Mouse (Mus musculus) heart, postnatal 25 days (tissue): Measurements from ENCODE around the gene 4930572O03Rik. TPM values are rescaled to one million over a fixed set of nuclear protein-coding genes. Genes with fewer than 3 reads are reported as not detected.
"Not testable (repeated sequence)": the region's sequence is repeated elsewhere in the genome, so short reads cannot be mapped to it uniquely, and the experiment has no call there.

ENCODE experiments used
- DNase-seq: peaks from one replicate; pipeline ENCODE4 v3.0.0; 2022; ENCODE audit warnings: low spot score
- intact Hi-C: fragments of 180-260 bp; cut with DNase I; formaldehyde crosslinking; loops from one replicate; pipeline ENCODE4 v1.15.1; 2025
- total RNA-seq, 2 experiments: library from RNA; stranded (reverse); gene quantifications; 2 replicates each; pipeline ENCODE4 v1.2.3; 2021

The 4930572O03Rik gene
- total RNA-seq: not detected

DNA sequence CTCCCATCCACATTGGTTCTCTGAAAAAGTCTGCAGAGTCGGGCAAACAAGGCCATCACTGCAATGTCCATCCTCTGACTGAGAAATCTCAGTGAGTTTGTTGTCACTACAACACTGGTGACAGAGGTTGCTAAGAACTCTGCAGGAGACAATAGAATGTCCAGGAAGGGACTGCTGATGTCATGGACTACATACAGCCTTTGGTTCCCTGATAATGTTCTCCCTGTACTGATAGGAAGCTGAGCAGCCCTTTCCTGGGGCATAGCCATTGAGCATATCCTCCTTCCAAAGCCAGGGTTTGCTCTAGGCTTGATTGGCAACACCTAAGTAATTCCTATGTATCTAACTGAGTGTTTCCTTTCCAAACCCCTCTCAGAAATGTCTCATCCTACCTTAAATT is at the start of gene 4930572O03Rik:
TSS of gene 4930572O03Rik (minus strand) at position 101 of the 400 bp plus-strand sequence.
- intact Hi-C loops, DNase-seq: not testable (repeated sequence)

DNA sequence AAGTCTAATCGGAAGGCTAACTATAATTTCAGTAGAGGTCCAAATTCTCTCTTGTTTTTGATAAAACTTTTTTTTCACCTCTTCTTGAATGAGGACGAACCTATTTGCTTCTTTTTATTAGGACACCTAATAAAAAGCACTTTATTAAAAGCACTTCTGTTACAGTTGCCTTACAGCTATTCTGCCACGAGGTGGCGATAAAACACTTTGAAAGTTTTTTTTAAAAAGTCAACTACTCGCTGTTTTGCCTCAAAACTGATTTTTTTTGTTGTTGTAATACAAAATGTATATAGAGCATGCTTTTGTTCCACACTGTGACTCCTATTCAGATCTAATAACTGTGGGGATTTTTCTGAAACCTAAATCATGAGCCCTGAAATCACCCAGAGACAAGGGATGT is 46.0 kb upstream of the 4930572O03Rik start:
- not testable (repeated sequence) for DNase-seq
- intact Hi-C loops: loop anchor here (10.0 kb wide), 1 partner anchor 592 kb away; no protein-coding TSS in a partner anchor

DNA sequence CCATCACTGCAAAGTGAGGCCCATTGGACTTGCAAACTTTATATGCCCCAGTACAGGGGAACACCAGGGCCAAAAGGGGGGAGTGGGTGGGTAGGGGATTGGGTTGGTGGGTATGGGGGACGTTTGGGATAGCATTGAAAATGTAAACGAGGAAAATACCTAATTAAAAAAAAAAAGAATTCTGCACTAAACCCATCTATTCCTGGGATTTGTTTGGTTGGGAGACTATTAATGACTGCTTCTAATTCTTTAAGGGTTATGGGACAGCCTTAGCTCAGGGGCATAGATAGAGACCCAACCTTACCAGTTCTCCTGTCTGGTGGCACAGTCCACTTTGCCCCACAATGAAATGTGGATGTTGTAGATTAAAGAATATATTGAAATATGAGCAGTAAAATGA is 40.9 kb upstream of the 4930572O03Rik start:
- DNase-seq, intact Hi-C loops: not testable (repeated sequence)

DNA sequence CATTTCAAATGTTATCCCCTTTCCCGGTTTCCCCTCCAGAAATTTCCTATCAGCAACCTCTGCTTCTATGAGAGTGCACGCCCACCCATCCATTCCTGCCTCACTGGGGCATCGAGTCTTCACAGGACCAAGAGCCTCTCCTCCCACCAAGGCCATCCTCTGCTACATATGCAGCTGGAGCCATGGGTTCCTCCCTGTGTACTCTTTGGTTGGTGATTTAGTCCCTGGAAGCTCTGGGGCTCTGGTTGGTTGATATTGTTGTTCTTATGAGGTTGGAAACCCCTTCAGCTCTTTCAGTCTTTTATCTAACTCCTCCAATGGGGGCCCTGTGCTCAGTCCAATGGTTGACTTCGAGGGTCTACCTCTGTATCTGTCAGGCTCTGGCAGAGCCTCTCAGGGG is 35.0 kb upstream of the 4930572O03Rik start:
- intact Hi-C loops, DNase-seq: not testable (repeated sequence)

DNA sequence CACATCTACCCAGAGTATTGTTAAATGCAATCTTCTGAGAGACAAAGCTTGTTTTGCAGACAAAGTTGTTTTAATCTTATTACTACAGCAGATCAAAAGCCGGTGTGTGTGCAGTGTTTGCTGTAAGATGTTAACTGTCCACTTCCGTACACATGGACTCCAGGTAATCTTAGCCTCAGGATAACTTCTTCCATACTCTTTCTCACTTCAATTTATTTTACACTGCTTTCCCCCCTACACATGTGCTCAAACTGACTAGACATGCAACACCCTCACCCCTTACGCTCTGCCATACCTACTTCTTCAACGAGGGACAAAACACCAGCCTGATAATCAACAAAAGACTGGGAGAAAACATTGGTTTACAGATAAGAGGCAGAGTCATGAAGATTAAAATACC is 34.0 kb upstream of the 4930572O03Rik start:
- DNase-seq, intact Hi-C loops: not testable (repeated sequence)

DNA sequence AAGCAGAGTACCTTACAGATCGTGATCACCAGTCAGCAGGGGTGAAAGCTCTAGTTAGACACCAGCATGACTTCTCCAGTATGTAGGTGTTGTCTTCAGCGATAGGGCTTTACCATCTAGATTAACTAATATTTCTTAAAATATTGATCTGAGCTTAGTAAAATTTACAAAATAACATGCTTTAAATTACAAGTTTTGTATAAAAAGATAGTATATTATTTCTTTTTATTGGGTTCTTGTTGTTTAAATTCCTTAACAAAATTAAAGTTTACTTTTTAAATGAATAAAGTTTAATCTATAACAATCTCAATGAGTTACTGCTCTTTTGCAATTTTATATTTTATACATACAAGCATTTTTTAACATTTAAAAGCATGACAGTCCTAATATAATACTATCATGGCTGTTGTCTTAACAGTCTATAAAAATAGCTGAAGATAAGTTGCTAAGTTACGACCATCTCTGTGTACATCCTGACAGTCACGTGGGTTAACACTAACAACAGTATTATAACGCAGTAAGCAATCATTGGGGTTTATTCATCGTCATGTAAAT is 32.9 kb upstream of the 4930572O03Rik start:
- DNase-seq, intact Hi-C loops: not testable (repeated sequence)

DNA sequence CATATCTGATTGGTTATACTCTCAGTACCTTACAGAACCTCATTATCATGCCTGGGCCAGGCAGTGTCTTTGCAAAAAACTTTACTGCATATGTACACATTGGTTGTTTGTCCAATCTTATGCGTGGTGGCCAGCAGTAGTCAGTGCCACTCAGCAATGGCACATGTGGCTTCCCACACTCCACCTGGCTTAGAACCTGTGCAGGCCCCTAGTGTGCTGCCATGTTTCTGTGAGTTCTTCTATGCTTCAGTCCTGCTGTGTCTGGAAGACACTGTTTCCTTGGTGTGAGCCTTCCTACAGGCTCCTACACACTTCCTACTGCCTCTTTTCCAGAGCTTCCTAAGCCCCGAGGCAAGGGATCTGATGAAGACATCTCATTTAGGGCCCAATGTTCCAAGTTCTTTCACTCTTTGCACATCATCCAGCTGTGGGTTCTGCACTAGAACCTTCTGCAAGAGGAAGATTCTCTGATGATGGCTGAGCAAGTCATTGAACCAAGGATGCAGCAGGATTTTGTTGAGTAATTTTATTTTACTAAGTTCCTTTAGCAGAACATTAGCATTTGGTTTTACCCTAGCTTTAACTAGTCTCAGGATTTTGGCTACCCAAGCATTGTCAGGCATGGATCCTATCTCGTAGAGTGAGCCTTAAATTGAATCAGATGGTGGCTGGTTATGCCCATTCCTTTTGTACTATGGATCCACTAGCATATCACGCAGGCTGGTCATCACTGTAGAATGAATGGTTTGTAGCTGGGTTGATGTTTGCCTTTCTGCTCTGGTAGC is 32.2 kb upstream of the 4930572O03Rik start:
- intact Hi-C loops, DNase-seq: not testable (repeated sequence)

DNA sequence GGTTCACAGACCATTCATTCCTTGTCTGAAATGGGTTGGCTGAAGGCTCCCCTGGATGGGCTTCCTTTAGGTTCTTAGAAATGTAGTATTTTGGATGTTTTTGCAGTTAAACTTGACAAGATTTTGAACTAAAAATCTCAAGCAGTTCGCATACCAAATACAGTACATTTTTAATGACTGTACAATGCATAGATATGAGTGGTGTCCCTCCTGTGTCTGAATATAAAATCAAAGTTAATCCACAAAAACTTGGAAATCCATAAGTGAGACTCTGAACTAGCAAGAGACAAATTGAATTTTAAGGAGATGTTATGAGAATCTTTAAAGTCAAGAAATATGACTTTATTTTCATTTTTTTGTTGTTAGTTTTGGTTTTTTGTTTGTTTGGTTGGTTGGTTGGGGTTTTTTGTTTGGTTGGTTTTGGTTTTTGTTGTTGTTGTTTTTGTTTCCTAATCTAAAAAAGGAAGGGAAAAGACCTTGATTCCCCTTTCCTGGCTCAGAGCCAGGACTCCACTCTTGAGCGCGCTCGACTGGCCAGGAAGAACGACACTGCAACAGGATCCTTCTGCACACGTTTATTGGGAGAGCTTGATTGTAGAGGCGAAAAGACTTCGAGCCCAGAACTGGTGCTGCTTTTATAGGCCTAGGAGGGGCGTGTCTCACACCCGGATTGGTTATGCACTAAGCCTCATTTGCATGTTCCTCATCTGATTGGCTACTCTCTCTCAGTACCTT is 24.6 kb upstream of the 4930572O03Rik start:
- intact Hi-C loops, DNase-seq: not testable (repeated sequence)

DNA sequence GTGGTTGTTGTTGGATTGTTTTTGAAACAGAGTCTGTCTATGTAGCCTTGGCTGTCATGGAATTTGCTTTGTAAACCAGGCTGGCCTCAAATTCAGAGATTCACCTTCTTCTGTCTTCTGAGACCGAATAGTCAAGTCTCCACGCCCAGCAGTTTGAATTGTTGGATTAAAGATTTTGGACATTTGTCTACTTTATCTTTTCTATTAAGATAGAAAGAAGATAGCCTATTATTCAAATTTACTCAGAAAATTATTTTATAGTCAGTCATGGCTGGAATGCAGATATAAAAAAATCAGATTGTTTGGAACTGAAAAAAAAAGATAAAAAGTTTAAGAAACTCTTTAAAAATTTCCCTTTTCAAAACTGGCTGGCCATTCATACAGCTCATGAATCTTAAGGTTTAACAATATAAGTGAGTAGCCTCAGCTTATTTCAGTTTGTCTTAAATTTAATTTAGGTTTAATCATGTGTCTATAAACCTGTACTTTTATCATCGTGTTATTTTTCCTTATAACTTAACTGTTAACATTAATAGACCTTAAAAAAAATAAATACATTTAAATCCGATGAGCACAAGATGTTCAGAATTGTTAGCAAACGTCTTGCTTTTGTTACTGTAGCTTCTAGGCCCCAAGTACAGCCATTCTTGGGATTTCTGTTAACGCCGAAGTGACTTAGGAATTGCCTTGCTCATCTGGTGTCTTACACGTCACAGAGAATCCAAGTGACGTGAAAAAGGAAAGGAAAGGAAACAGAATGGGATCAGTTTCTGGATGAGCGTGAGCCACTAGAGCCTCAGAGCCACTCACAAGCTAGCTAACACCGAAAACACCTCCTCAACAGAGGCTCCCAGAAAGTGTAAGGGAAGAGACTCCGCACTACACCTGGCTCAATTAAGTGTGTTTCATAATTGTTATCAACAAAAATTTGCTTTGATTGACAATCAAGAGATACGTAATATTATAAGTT is 23.4 kb upstream of the 4930572O03Rik start:
- DNase-seq, intact Hi-C loops: not testable (repeated sequence)

DNA sequence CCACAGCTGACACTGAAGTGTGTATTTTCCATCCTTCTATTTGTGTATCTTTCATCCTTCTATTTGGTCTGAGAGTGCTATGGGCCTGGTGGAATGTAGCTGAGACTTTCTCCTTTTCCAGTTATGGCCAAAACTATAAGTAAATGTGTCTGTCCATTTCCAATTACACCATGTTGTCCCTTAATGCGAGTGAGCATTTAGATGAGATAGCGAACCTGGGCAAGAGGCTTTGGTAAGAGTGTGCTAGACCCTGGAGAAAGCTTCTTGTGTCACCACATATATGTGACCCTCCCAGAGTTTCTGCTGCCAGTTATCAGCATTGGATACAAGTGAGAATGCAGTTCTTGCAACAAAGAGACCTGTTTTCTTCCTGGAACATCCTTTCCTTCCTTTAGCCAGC is 22.0 kb upstream of the 4930572O03Rik start:
- not testable (repeated sequence) for DNase-seq

DNA sequence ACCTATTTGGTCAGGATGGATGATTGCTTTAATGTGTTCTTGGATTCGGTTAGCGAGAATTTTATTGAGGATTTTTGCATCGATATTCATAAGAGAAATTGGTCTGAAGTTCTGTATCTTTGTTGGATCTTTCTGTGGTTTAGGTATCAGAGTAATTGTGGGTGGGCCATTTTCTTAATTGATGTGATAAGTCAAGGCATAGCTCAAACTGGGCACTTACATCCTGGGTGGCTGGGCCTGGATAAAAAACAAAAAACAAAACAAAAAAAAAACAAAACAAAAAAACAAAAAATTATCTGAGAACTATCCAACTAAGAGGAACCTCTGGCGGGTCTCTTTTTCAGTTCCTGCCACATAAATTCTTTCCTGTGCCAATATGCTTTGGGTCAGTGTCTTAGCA is 20.9 kb upstream of the 4930572O03Rik start:
- intact Hi-C loops, DNase-seq: not testable (repeated sequence)

More for the DNA sequence above, 22.0 kb upstream of the 4930572O03Rik start:
- intact Hi-C loops: not testable (repeated sequence)

DNA sequence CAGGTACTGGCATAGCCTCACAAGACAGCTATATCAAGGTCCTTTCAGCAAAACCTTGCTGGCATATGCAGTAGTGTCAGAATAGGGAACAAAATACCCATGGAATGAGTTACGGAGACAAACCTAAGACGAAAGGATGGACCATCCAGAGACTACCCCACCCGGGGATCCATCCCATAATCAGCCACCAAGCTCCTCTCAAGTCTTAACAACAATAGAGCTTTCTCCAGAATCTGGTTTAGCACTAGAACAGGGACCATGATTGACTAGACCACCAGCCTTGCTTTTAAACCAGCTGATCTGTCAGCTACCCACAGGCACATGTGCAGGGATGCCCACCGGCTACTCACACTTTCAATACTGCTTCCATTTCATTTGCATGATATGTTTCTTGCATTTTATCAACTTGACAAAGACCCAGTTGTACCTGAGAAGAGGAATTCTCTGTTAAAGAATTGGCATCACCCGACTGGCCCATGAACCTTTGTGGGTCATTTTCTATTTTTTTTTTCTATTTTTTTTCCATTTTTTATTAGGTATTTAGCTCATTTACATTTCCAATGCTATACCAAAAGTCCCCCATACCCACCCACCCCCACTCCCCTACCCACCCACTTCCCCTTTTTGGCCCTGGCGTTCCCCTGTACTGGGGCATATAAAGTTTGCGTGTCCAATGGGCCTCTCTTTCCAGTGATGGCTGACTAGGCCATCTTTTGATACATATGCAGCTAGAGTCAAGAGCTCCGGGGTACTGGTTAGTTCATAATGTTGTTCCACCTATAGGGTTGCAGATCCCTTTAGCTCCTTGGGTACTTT is 17.8 kb upstream of the 4930572O03Rik start:
- intact Hi-C loops, DNase-seq: not testable (repeated sequence)

DNA sequence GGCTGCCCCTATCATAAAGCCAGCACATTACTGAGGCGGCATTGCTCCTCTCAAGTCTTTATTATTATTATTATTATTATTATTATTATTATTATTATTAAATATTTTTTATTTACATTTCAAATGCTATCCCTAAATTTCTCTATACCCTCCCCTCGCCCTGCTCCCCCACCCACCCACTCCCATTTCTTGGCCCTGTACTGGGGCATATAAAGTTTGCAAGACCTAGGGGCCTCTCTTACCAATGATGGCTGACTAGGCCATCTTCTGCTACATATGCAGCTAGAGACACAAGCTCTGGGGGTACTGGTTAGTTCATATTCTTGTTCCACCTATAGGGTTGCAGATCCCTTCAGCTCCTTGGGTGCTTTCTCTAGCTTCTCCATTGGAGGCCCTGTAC is 17.1 kb upstream of the 4930572O03Rik start:
- intact Hi-C loops, DNase-seq: not testable (repeated sequence)

DNA sequence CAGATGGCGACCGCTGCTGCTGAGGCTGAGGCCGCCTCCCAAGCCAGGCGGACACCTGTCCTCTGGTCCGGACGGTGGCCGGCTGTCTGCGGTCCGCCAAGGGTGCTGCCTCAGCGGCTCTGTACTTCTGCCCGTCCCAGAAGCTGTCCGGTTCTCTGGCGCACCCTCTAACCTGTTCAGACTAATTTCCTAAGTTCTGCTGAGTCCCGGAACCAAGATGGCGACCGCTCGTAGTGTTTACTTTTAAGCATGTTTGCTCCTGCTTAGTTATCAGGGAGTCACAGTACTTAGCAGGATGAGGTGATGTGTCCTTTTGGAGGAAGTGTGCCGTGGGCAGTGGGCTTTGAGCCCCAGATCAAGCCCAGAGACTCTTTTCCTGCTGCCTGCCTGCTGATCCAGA is 13.9 kb upstream of the 4930572O03Rik start:
- intact Hi-C loops, DNase-seq: not testable (repeated sequence)

DNA sequence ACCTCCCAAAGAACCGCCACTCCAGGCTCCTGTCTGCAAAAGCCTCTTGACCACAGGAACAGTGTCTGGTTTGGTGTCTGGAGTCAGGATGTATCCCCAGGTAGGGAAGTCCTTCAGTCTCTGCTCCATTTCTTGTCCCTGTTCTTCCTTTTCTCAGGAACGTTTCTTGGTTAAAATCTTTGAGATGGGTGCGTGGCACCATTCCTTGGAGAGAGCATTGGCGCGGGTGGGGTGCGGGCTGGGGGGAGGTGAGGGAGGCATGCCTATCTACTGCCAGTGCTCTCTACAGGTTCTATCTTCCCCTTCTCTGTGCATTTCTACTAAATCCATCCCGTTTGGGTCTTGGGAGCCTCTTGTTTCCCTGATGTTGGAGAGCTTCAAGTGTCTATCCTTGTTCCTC is 7.0 kb upstream of the 4930572O03Rik start:
- DNase-seq, intact Hi-C loops: not testable (repeated sequence)

DNA sequence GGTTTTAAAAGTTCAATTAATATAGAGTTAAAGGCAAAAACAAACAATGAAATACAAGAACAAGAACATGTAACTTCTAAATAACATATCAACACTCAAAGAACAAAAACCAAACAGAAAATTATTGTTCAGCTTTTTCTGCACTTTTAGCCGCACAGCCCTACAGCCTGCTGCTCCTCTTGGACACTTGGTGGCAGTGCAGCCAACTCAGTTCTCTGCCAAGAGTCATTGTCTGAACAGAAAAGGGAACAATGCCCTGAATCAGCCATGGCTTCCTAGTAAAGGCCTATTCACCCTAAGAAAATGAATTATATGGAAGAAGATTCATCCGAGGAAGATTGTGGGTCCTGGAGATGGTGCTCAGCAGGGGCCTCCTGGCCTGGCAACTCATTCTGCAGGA is 4.5 kb downstream of the 4930572O03Rik start:
- DNase-seq, intact Hi-C loops: not testable (repeated sequence)

DNA sequence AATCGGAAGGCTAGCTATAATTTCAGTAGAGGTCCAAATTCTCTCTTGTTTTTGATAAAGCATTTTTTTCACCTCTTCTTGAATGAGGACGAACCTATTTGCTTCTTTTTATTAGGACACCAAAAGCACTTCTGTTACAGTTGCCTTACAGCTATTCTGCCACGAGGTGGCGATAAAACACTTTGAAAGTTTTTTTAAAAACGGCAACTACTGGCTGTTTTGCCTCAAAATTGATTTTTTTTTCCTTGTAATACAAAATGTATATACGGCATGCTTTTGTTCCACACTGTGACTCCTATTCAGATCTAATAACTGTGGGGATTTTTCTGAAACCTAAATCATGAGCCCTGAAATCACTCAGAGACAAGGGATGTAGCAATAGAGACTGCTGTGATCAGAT is 11.2 kb downstream of the 4930572O03Rik start:
- not testable (repeated sequence) for DNase-seq

DNA sequence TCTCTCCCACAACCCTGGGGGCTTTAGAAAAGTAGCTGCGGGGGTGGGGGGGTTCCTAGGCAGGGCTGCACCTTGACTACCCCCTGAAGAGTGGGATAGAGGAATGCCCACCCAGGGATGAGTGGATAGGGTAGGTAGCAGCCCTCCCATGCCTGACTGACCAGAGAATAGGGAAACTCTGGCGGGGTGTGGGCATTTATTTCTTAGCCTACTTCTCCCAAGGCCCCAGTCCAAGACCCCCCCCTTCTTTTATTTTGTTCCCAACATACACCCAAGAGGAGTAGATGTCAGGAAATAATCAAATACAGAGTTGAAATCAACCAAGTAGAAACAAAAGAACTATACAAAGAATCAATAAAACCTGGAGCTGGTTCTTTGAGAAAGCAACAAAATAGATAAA is 19.2 kb downstream of the 4930572O03Rik start:
- DNase-seq, intact Hi-C loops: not testable (repeated sequence)

More for the DNA sequence above, 11.2 kb downstream of the 4930572O03Rik start:
- intact Hi-C loops: not testable (repeated sequence)
